Mouse (Mus musculus): Measurements from ENCODE around the gene 1700019N19Rik. TPM values are rescaled to one million over a fixed set of nuclear protein-coding genes. Genes with fewer than 3 reads are reported as not detected.

The 1700019N19Rik gene
- polyA plus RNA-seq, 1 experiment from 2014 or later: not detected

- 0 out of 2 replicates have a peak, but pooled peaks cover 2% of the 10 kb centered on the region for H3K4me1 ChIP-seq (ENCODE audit: control insufficient read depth, insufficient read depth, low read length)
- no peaks in the 10 kb centered on the region for H3K9me3 ChIP-seq (ENCODE audit: control insufficient read depth, low read length)
- no peak overlapping the region for H3K9ac ChIP-seq (ENCODE audit: low read length)
- ATAC-seq (ENCODE audit: insufficient number of reproducible peaks, low FRiP score, low TSS enrichment, low read depth) (no peak), DNase-seq (ENCODE audit: low spot score) (no peak)
- H3K27ac ChIP-seq (replicated peaks; ENCODE audit: low read depth, low read length): no peak overlapping the region
- H3K4me2 ChIP-seq (ENCODE audit: low read depth, severe bottlenecking): no peak overlapping the region
- no peaks in the 10 kb centered on the region for H3K27me3 ChIP-seq (ENCODE audit: control insufficient read depth, insufficient read depth, low read length)
- no peaks in the 10 kb centered on the region for H3K36me3 ChIP-seq (ENCODE audit: control insufficient read depth, insufficient read depth, low read length)
- WGBS: 88% methylated on average over 4 of the region's 4 CpGs
- no peak overlapping the region for H3K4me3 ChIP-seq (ENCODE audit: low read depth, low read length)
These were observed 35.4 kb downstream of the 1700019N19Rik start for GRCm38 (mm10) chr19:58758871-58759270.

GRCm38 (mm10) chr19:58751504-58751903, 42.8 kb downstream of the 1700019N19Rik start:
- no peak for DNase-seq (ENCODE audit: low spot score)
- no peak for ATAC-seq (ENCODE audit: insufficient number of reproducible peaks, low FRiP score, low TSS enrichment, low read depth)
- Histone ChIP-seq H3K9me3 (ENCODE audit: control insufficient read depth, low read length) (no peaks in the 10 kb centered on the region), H3K36me3 (ENCODE audit: control insufficient read depth, insufficient read depth, low read length) (no peaks in the 10 kb centered on the region), H3K9ac (ENCODE audit: low read length) (no peak overlapping the region), H3K4me1 (ENCODE audit: control insufficient read depth, insufficient read depth, low read length) (no peaks in the 10 kb centered on the region), H3K27me3 (ENCODE audit: control insufficient read depth, insufficient read depth, low read length) (no peaks in the 10 kb centered on the region), H3K4me2 (ENCODE audit: low read depth, severe bottlenecking) (no peak overlapping the region), H3K4me3 (ENCODE audit: low read depth, low read length) (no peak overlapping the region), H3K27ac (replicated peaks; ENCODE audit: low read depth, low read length) (no peak overlapping the region)
- 89% methylated on average over 2 of the region's 2 CpGs for WGBS

- Histone ChIP-seq H3K36me3 (ENCODE audit: control insufficient read depth, insufficient read depth, low read length) (no peaks in the 10 kb centered on the region), H3K4me2 (ENCODE audit: low read depth, severe bottlenecking) (no peak overlapping the region), H3K27ac (replicated peaks; ENCODE audit: low read depth, low read length) (no peak overlapping the region), H3K27me3 (ENCODE audit: control insufficient read depth, insufficient read depth, low read length) (no peaks in the 10 kb centered on the region), H3K9me3 (ENCODE audit: control insufficient read depth, low read length) (no peaks in the 10 kb centered on the region), H3K4me3 (ENCODE audit: low read depth, low read length) (no peak overlapping the region), H3K4me1 (ENCODE audit: control insufficient read depth, insufficient read depth, low read length) (no peaks in the 10 kb centered on the region), H3K9ac (ENCODE audit: low read length) (no peak overlapping the region)
- no peak for ATAC-seq (ENCODE audit: insufficient number of reproducible peaks, low FRiP score, low TSS enrichment, low read depth)
- whole genome bisulfite sequencing: 84% methylated on average over 2 of the region's 2 CpGs
- DNase-seq (ENCODE audit: low spot score): no peak
These were observed 43.4 kb downstream of the 1700019N19Rik start for GRCm38 (mm10) chr19:58750822-58751221.

- no peaks in the 10 kb centered on the region for H3K27me3 ChIP-seq (ENCODE audit: control insufficient read depth, insufficient read depth, low read length)
- WGBS: 88% methylated on average over 9 of the region's 9 CpGs
- H3K36me3 ChIP-seq (ENCODE audit: control insufficient read depth, insufficient read depth, low read length): no peaks in the 10 kb centered on the region
- H3K4me2 ChIP-seq (ENCODE audit: low read depth, severe bottlenecking): no peak overlapping the region
- H3K27ac ChIP-seq (replicated peaks; ENCODE audit: low read depth, low read length): no peak overlapping the region
- H3K9ac ChIP-seq (ENCODE audit: low read length): no peak overlapping the region
- no peak for DNase-seq (ENCODE audit: low spot score)
- no peak overlapping the region for H3K4me3 ChIP-seq (ENCODE audit: low read depth, low read length)
- H3K9me3 ChIP-seq (ENCODE audit: control insufficient read depth, low read length): no peaks in the 10 kb centered on the region
- no peaks in the 10 kb centered on the region for H3K4me1 ChIP-seq (ENCODE audit: control insufficient read depth, insufficient read depth, low read length)
- ATAC-seq (ENCODE audit: insufficient number of reproducible peaks, low FRiP score, low TSS enrichment, low read depth): no peak
These were observed 46.7 kb downstream of the 1700019N19Rik start for GRCm38 (mm10) chr19:58747498-58748000.

- Histone ChIP-seq H3K4me2 (ENCODE audit: low read depth, severe bottlenecking) (no peak overlapping the region), H3K4me3 (ENCODE audit: low read depth, low read length) (no peak overlapping the region), H3K27me3 (ENCODE audit: control insufficient read depth, insufficient read depth, low read length) (no peaks in the 10 kb centered on the region), H3K36me3 (ENCODE audit: control insufficient read depth, insufficient read depth, low read length) (no peaks in the 10 kb centered on the region), H3K9ac (ENCODE audit: low read length) (no peak overlapping the region), H3K27ac (replicated peaks; ENCODE audit: low read depth, low read length) (no peak overlapping the region), H3K9me3 (ENCODE audit: control insufficient read depth, low read length) (no peaks in the 10 kb centered on the region), H3K4me1 (ENCODE audit: control insufficient read depth, insufficient read depth, low read length) (no peaks in the 10 kb centered on the region)
- ATAC-seq (ENCODE audit: insufficient number of reproducible peaks, low FRiP score, low TSS enrichment, low read depth) (no peak), DNase-seq (ENCODE audit: low spot score) (no peak)
- 40% methylated on average over 4 of the region's 4 CpGs for WGBS
These were observed 50.5 kb downstream of the 1700019N19Rik start for GRCm38 (mm10) chr19:58743736-58744135.

GRCm38 (mm10) chr19:58742711-58743110, 51.5 kb downstream of the 1700019N19Rik start:
- no peaks in the 10 kb centered on the region for H3K27me3 ChIP-seq (ENCODE audit: control insufficient read depth, insufficient read depth, low read length)
- H3K4me3 ChIP-seq (ENCODE audit: low read depth, low read length): no peak overlapping the region
- H3K4me1 ChIP-seq (ENCODE audit: control insufficient read depth, insufficient read depth, low read length): no peaks in the 10 kb centered on the region
- no peak for ATAC-seq (ENCODE audit: insufficient number of reproducible peaks, low FRiP score, low TSS enrichment, low read depth)
- H3K27ac ChIP-seq (replicated peaks; ENCODE audit: low read depth, low read length): no peak overlapping the region
- WGBS: 87% methylated on average over 4 of the region's 4 CpGs
- H3K36me3 ChIP-seq (ENCODE audit: control insufficient read depth, insufficient read depth, low read length): no peaks in the 10 kb centered on the region
- H3K9me3 ChIP-seq (ENCODE audit: control insufficient read depth, low read length): no peaks in the 10 kb centered on the region
- no peak for DNase-seq (ENCODE audit: low spot score)
- no peak overlapping the region for H3K9ac ChIP-seq (ENCODE audit: low read length)
- H3K4me2 ChIP-seq (ENCODE audit: low read depth, severe bottlenecking): no peak overlapping the region

GRCm38 (mm10) chr19:58741036-58741435, 53.2 kb downstream of the 1700019N19Rik start:
- no peak overlapping the region for H3K4me2 ChIP-seq (ENCODE audit: low read depth, severe bottlenecking)
- H3K9ac ChIP-seq (ENCODE audit: low read length): no peak overlapping the region
- WGBS: 84% methylated on average over 6 of the region's 6 CpGs
- no peaks in the 10 kb centered on the region for H3K9me3 ChIP-seq (ENCODE audit: control insufficient read depth, low read length)
- H3K4me3 ChIP-seq (ENCODE audit: low read depth, low read length): no peak overlapping the region
- H3K36me3 ChIP-seq (ENCODE audit: control insufficient read depth, insufficient read depth, low read length): no peaks in the 10 kb centered on the region
- H3K27ac ChIP-seq (replicated peaks; ENCODE audit: low read depth, low read length): no peak overlapping the region
- DNase-seq (ENCODE audit: low spot score) (no peak), ATAC-seq (ENCODE audit: insufficient number of reproducible peaks, low FRiP score, low TSS enrichment, low read depth) (no peak)
- H3K4me1 ChIP-seq (ENCODE audit: control insufficient read depth, insufficient read depth, low read length): no peaks in the 10 kb centered on the region
- H3K27me3 ChIP-seq (ENCODE audit: control insufficient read depth, insufficient read depth, low read length): no peaks in the 10 kb centered on the region

- H3K9me3 ChIP-seq (ENCODE audit: control insufficient read depth, low read length): no peaks in the 10 kb centered on the region
- WGBS: 85% methylated on average over 4 of the region's 4 CpGs
- H3K9ac ChIP-seq (ENCODE audit: low read length): no peak overlapping the region
- DNase-seq (ENCODE audit: low spot score) (no peak), ATAC-seq (ENCODE audit: insufficient number of reproducible peaks, low FRiP score, low TSS enrichment, low read depth) (no peak)
- no peak overlapping the region for H3K4me3 ChIP-seq (ENCODE audit: low read depth, low read length)
- no peak overlapping the region for H3K27ac ChIP-seq (replicated peaks; ENCODE audit: low read depth, low read length)
- H3K4me2 ChIP-seq (ENCODE audit: low read depth, severe bottlenecking): no peak overlapping the region
- no peaks in the 10 kb centered on the region for H3K4me1 ChIP-seq (ENCODE audit: control insufficient read depth, insufficient read depth, low read length)
- no peaks in the 10 kb centered on the region for H3K36me3 ChIP-seq (ENCODE audit: control insufficient read depth, insufficient read depth, low read length)
- H3K27me3 ChIP-seq (ENCODE audit: control insufficient read depth, insufficient read depth, low read length): no peaks in the 10 kb centered on the region
These were observed 56.1 kb downstream of the 1700019N19Rik start for GRCm38 (mm10) chr19:58738111-58738510.
